Mouse (Mus musculus) left cerebral cortex, postnatal 10 days (tissue): ENCODE data around the gene Arl5a. TPM values are rescaled to one million over a fixed set of nuclear protein-coding genes. Genes with fewer than 3 reads are reported as not detected.

Experiments used
- DNase-seq, 2 experiments: peaks; one replicate each; pipeline ENCODE4 v3.0.0; 2021 to 2022; ENCODE audit warnings: low spot score in 2 of 2, mixed read lengths in 1 of 2; ENCODE audit errors: extremely low spot score in 1 of 2
- intact Hi-C: fragments of 180-260 bp; cut with DNase I; formaldehyde crosslinking; loops from one replicate; pipeline ENCODE4 v1.15.1; 2025
- total RNA-seq, 2 experiments: library from RNA; stranded (reverse); gene quantifications; 2 replicates each; pipeline ENCODE4 v1.2.3; 2021

Arl5a gene
- total RNA-seq, 2 experiments from 2014 or later = 73.5 to 80.7 TPM

GRCm38 (mm10) chr2:52372480-52372879, 52.2 kb downstream of the Arl5a start:
- DNase-seq = no peak
- intact Hi-C loops = no loop called here

- intact Hi-C loops = no loop called here
- no peak for DNase-seq
Measured at GRCm38 (mm10) chr2:52372080-52372479, 52.6 kb downstream of the Arl5a start.

GRCm38 (mm10) chr2:52371066-52371465, 53.6 kb downstream of the Arl5a start:
- no peak for DNase-seq
- intact Hi-C loops = no loop called here

GRCm38 (mm10) chr2:52369622-52370021, 55.1 kb downstream of the Arl5a start:
- DNase-seq = no peak
- intact Hi-C loops = no loop called here

- no peak for DNase-seq
- intact Hi-C loops = no loop called here
Measured at GRCm38 (mm10) chr2:52367665-52368064, 57.0 kb downstream of the Arl5a start.

GRCm38 (mm10) chr2:52367248-52367647, 57.5 kb downstream of the Arl5a start:
- intact Hi-C loops = no loop called here
- DNase-seq = no peak

GRCm38 (mm10) chr2:52361086-52361485, 63.6 kb downstream of the Arl5a start:
- intact Hi-C loops = no loop called here
- DNase-seq = no peak

- DNase-seq = no peak
- intact Hi-C loops = no loop called here
Measured at GRCm38 (mm10) chr2:52359722-52360121, 65.0 kb downstream of the Arl5a start.

- intact Hi-C loops = no loop called here
- DNase-seq = no peak
Measured at GRCm38 (mm10) chr2:52358156-52358555, 66.5 kb downstream of the Arl5a start.

- no peak for DNase-seq
- intact Hi-C loops = no loop called here
Measured at GRCm38 (mm10) chr2:52351029-52351428, 73.7 kb downstream of the Arl5a start.

Other genes starting within 250 kb of the Arl5a start
- 1 to 10 TPM; 4.2 to 5.3 TPM for gene Neb, start 46.4 kb downstream of the Arl5a start, total RNA-seq